Mouse (Mus musculus): ENCODE results near the gene Magi2. TPM values are rescaled to one million over a fixed set of nuclear protein-coding genes. Genes with fewer than 3 reads are reported as not detected.
A peak's percentile ranks its signal among the peaks of the same experiment; 100 is the strongest.

Magi2 gene
- polyA plus RNA-seq, 1 experiment from 2014 or later: 7.3 TPM

DNA sequence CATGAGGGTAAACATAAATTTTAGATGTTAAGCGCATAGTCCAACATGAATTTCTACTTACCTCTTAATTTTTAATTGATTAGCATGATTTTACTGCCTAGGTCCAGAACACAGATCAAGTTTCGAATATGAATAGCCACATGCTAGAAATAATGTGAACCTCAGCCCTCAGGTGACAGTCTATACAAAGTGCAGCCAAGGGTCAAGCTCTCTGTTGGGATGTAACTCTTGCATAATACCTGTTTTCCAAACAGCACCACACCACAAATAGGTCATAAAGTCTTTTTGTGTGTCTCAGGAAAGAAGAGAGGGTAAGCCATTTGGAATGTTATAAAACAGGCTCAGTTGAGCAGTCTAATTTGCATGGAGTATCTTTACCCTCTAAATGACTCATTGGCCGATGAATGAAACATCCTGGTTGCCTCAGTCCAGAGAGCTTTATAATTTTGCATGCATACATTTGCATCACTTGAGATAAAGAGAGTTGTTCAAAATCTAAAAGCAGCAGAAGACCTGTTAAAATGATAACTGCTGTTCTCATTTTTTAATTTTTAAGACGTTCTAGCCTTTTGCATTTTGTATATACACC, 246.1 kb downstream of the Magi2 start:
- Histone ChIP-seq H3K36me3 (ENCODE audit: control insufficient read depth, insufficient read depth, low read length) (no peaks in the 10 kb centered on the region), H3K4me1 (ENCODE audit: control insufficient read depth, insufficient read depth, low read length) (no peaks in the 10 kb centered on the region), H3K4me3 (ENCODE audit: low read depth, low read length) (no peak overlapping the region), H3K27ac (ENCODE audit: low read length) (no peak overlapping the region), H3K9ac (replicated peaks; ENCODE audit: low read depth, low read length) (no peak overlapping the region), H3K9me3 (ENCODE audit: control insufficient read depth, low read depth, low read length) (no peaks in the 10 kb centered on the region), H3K27me3 (ENCODE audit: control insufficient read depth, insufficient read depth, low read length) (no peaks in the 10 kb centered on the region), H3K4me2 (replicated peaks; ENCODE audit: low read depth, low read length) (no peak overlapping the region)
- WGBS: 84% methylated on average over 4 of the region's 4 CpGs
- no peak for ATAC-seq (ENCODE audit: insufficient number of reproducible peaks, insufficient read depth, low FRiP score, low read depth)

DNA sequence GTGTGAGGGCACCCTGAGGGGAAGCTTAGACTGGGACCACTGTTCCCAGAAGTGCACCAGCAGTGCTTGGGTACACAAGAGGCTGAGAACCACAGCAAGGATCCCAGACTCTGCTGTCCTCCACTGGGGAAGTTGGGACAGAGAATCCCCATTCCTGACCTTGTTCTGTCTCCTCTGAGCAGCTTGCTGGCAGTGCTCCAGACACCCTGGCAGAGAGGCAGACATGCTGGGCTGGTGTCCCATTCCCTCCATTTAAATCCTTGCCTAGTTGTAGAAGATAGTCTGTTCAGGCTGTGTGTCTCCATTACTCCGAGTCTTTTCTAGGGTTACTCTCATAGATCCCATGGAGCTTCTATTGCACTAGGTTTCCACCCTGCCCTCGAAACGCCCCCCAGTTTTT, 256.1 kb downstream of the Magi2 start:
- ATAC-seq (ENCODE audit: insufficient number of reproducible peaks, insufficient read depth, low FRiP score, low read depth): no peak

DNA sequence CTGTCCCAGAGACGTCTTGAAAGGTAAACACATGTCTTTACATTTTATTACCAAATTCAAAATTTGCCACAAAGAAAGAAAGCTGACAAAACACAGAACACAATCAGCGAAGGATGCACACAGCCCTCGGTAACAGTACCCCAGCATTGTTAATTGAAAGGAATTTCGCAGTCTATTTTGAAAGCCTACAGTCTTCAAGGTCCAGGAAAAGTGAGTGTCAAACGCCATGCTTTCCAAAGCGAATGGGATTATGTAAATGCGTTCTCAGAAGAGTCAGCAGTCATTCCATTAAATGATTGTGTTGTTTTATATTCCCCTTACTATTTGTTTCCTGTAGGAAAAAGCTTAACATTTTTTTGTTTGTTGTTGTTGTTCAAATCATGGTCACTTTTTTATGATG, 261.1 kb downstream of the Magi2 start:
- H3K4me2 ChIP-seq (replicated peaks; ENCODE audit: low read depth, low read length): no peak overlapping the region
- no peaks in the 10 kb centered on the region for H3K9me3 ChIP-seq (ENCODE audit: control insufficient read depth, low read depth, low read length)
- H3K27ac ChIP-seq (ENCODE audit: low read length): no peak overlapping the region
- H3K27me3 ChIP-seq (ENCODE audit: control insufficient read depth, insufficient read depth, low read length): no peaks in the 10 kb centered on the region
- H3K9ac ChIP-seq (replicated peaks; ENCODE audit: low read depth, low read length): no peak overlapping the region
- H3K36me3 ChIP-seq (ENCODE audit: control insufficient read depth, insufficient read depth, low read length): no peaks in the 10 kb centered on the region
- no peak overlapping the region for H3K4me3 ChIP-seq (ENCODE audit: low read depth, low read length)
- no peaks in the 10 kb centered on the region for H3K4me1 ChIP-seq (ENCODE audit: control insufficient read depth, insufficient read depth, low read length)
- 17% methylated on average over 7 of the region's 7 CpGs for WGBS
- no peak for ATAC-seq (ENCODE audit: insufficient number of reproducible peaks, insufficient read depth, low FRiP score, low read depth)

More for the DNA sequence above, 256.1 kb downstream of the Magi2 start:
- H3K9ac ChIP-seq (replicated peaks; ENCODE audit: low read depth, low read length): no peak overlapping the region
- H3K27me3 ChIP-seq (ENCODE audit: control insufficient read depth, insufficient read depth, low read length): no peaks in the 10 kb centered on the region
- 89% methylated on average over 3 of the region's 3 CpGs for WGBS
- H3K36me3 ChIP-seq (ENCODE audit: control insufficient read depth, insufficient read depth, low read length): no peaks in the 10 kb centered on the region
- H3K27ac ChIP-seq (ENCODE audit: low read length): no peak overlapping the region
- H3K4me3 ChIP-seq (ENCODE audit: low read depth, low read length): no peak overlapping the region
- no peaks in the 10 kb centered on the region for H3K9me3 ChIP-seq (ENCODE audit: control insufficient read depth, low read depth, low read length)
- H3K4me1 ChIP-seq (ENCODE audit: control insufficient read depth, insufficient read depth, low read length): no peaks in the 10 kb centered on the region
- no peak overlapping the region for H3K4me2 ChIP-seq (replicated peaks; ENCODE audit: low read depth, low read length)

DNA sequence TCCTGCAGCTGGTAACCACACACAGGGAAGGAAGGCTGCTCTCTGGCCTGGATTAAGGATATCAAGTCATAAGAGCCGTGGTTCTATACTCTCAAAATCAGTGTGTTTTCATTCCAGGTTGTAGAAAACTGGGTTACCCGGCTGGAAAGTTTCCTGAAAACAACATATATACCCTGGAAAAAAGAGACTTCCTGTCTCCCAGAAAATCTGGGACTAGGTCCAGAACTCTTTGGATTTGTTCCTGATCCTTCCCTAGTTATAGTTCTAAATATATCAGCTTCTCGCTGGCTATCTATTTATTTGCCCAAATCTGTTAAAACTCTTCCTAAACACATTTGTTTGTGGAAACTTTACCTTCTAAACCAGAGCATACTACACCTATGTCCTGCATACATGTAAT, 274.2 kb downstream of the Magi2 start:
- no peak overlapping the region for H3K4me2 ChIP-seq (replicated peaks; ENCODE audit: low read depth, low read length)
- no peak overlapping the region for H3K27ac ChIP-seq (ENCODE audit: low read length)
- H3K27me3 ChIP-seq (ENCODE audit: control insufficient read depth, insufficient read depth, low read length): no peaks in the 10 kb centered on the region
- H3K4me3 ChIP-seq (ENCODE audit: low read depth, low read length): no peak overlapping the region
- no peaks in the 10 kb centered on the region for H3K36me3 ChIP-seq (ENCODE audit: control insufficient read depth, insufficient read depth, low read length)
- H3K4me1 ChIP-seq (ENCODE audit: control insufficient read depth, insufficient read depth, low read length): no peaks in the 10 kb centered on the region
- no peak overlapping the region for H3K9ac ChIP-seq (replicated peaks; ENCODE audit: low read depth, low read length)
- no peak for ATAC-seq (ENCODE audit: insufficient number of reproducible peaks, insufficient read depth, low FRiP score, low read depth)
- H3K9me3 ChIP-seq (ENCODE audit: control insufficient read depth, low read depth, low read length): no peaks in the 10 kb centered on the region
- 65% methylated on average over 3 of the region's 3 CpGs for WGBS

DNA sequence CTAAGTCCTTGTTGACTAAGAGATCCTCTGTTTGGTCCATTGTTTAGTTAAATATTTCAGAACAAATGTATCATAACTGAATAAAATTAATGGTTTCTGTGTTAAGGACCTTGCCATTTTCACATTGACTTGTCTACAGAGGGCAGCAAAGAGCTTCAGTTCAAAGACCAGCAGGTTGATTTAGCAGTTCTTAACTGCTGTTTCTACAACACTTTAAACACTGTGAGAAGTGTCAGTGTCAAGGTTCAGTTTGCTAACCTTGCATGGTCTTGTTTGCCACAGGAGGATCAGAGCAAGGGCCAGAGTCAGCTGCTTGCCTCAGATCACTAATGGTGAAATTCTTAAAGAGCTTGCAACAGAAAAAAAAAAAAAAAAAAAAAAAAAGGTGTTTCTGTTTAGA, 295.3 kb downstream of the Magi2 start:
- H3K27me3 ChIP-seq (ENCODE audit: control insufficient read depth, insufficient read depth, low read length): no peaks in the 10 kb centered on the region
- no peak overlapping the region for H3K4me3 ChIP-seq (ENCODE audit: low read depth, low read length)
- H3K9ac ChIP-seq (replicated peaks; ENCODE audit: low read depth, low read length): no peak overlapping the region
- H3K27ac ChIP-seq (ENCODE audit: low read length): no peak overlapping the region
- no peaks in the 10 kb centered on the region for H3K9me3 ChIP-seq (ENCODE audit: control insufficient read depth, low read depth, low read length)
- peak; percentile 61; the same call in 1 of the 2 replicates for ATAC-seq (ENCODE audit: insufficient number of reproducible peaks, insufficient read depth, low FRiP score, low read depth)
- H3K4me2 ChIP-seq (replicated peaks; ENCODE audit: low read depth, low read length): no peak overlapping the region
- H3K4me1 ChIP-seq (ENCODE audit: control insufficient read depth, insufficient read depth, low read length): no peaks in the 10 kb centered on the region
- H3K36me3 ChIP-seq (ENCODE audit: control insufficient read depth, insufficient read depth, low read length): no peaks in the 10 kb centered on the region

DNA sequence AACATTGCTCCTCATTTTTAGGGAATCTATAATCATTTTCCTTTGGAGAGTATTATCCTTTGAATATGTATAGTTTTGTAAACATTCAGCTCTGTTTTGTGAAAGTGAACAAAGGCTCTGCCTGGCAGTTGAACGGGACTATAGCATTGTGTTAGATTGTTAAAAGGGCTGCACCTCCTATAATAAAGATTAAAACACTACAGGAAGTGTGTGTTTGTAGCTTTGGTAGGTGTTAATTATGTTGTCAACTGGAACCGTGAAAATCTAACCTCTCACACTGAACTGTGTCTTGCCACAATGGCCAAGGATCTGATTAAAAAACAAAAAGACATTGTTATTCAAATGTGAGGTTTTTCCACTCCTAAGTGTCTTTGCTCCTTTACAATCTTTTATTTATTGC, 312.5 kb downstream of the Magi2 start:
- WGBS: 29% methylated on average over 2 of the region's 2 CpGs
- H3K9ac ChIP-seq (replicated peaks; ENCODE audit: low read depth, low read length): no peak overlapping the region
- no peaks in the 10 kb centered on the region for H3K9me3 ChIP-seq (ENCODE audit: control insufficient read depth, low read depth, low read length)

DNA sequence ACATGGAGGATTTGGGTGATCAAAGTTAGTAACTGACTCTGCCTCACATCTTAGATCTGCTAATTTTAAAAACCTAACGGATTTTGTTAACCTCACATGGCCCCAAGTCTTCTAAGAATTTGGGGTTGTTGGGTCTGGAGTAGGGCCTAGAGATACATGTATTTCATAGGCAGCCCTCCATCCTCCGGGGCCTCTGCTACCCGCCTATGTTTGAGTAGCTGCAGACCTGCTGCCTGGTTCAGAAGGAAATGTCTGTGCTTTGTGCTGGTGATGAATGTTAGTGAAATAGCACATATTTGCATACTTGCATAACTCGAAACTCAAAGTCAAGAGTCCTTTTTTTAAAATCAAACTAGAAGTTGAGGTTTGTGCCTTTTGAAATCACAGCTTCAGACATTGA, 319.6 kb downstream of the Magi2 start:
- H3K4me3 ChIP-seq (ENCODE audit: low read depth, low read length): no peak overlapping the region
- no peak overlapping the region for H3K9ac ChIP-seq (replicated peaks; ENCODE audit: low read depth, low read length)
- 61% methylated on average over 4 of the region's 4 CpGs for WGBS
- H3K4me2 ChIP-seq (replicated peaks; ENCODE audit: low read depth, low read length): no peak overlapping the region
- no peaks in the 10 kb centered on the region for H3K4me1 ChIP-seq (ENCODE audit: control insufficient read depth, insufficient read depth, low read length)
- H3K27ac ChIP-seq (ENCODE audit: low read length): no peak overlapping the region
- no peaks in the 10 kb centered on the region for H3K9me3 ChIP-seq (ENCODE audit: control insufficient read depth, low read depth, low read length)
- no peak for ATAC-seq (ENCODE audit: insufficient number of reproducible peaks, insufficient read depth, low FRiP score, low read depth)
- H3K36me3 ChIP-seq (ENCODE audit: control insufficient read depth, insufficient read depth, low read length): no peaks in the 10 kb centered on the region
- no peaks in the 10 kb centered on the region for H3K27me3 ChIP-seq (ENCODE audit: control insufficient read depth, insufficient read depth, low read length)

More for the DNA sequence above, 312.5 kb downstream of the Magi2 start:
- ATAC-seq (ENCODE audit: insufficient number of reproducible peaks, insufficient read depth, low FRiP score, low read depth): no peak
- Histone ChIP-seq H3K4me3 (ENCODE audit: low read depth, low read length) (no peak overlapping the region), H3K4me2 (replicated peaks; ENCODE audit: low read depth, low read length) (no peak overlapping the region), H3K27ac (ENCODE audit: low read length) (no peak overlapping the region), H3K36me3 (ENCODE audit: control insufficient read depth, insufficient read depth, low read length) (no peaks in the 10 kb centered on the region), H3K27me3 (ENCODE audit: control insufficient read depth, insufficient read depth, low read length) (no peaks in the 10 kb centered on the region), H3K4me1 (ENCODE audit: control insufficient read depth, insufficient read depth, low read length) (no peaks in the 10 kb centered on the region)

DNA sequence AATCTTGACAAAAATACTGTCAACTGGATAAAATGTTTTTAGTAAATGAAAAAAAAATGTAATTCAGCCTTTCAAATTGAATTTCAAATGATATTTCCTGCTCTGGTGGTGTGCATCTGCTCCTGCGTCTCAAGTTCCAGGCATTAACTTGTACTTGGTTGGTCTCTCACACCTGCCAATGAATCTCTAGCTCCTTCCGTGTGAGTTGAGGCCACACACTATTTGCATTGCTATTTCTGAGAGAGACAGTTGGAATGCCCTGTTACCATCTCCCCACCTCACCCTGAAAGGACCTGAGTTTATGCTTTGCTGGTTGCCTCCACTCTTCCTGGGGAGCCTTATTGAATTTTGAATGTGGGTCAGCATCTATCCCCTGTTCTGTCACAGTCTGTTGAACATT, 320.1 kb downstream of the Magi2 start:
- H3K4me2 ChIP-seq (replicated peaks; ENCODE audit: low read depth, low read length): no peak overlapping the region
- H3K4me3 ChIP-seq (ENCODE audit: low read depth, low read length): no peak overlapping the region
- H3K36me3 ChIP-seq (ENCODE audit: control insufficient read depth, insufficient read depth, low read length): no peaks in the 10 kb centered on the region
- no peaks in the 10 kb centered on the region for H3K4me1 ChIP-seq (ENCODE audit: control insufficient read depth, insufficient read depth, low read length)
- ATAC-seq (ENCODE audit: insufficient number of reproducible peaks, insufficient read depth, low FRiP score, low read depth): no peak
- H3K9me3 ChIP-seq (ENCODE audit: control insufficient read depth, low read depth, low read length): no peaks in the 10 kb centered on the region
- no peaks in the 10 kb centered on the region for H3K27me3 ChIP-seq (ENCODE audit: control insufficient read depth, insufficient read depth, low read length)
- no peak overlapping the region for H3K27ac ChIP-seq (ENCODE audit: low read length)
- no peak overlapping the region for H3K9ac ChIP-seq (replicated peaks; ENCODE audit: low read depth, low read length)
- WGBS: 54% methylated on average over 2 of the region's 2 CpGs

DNA sequence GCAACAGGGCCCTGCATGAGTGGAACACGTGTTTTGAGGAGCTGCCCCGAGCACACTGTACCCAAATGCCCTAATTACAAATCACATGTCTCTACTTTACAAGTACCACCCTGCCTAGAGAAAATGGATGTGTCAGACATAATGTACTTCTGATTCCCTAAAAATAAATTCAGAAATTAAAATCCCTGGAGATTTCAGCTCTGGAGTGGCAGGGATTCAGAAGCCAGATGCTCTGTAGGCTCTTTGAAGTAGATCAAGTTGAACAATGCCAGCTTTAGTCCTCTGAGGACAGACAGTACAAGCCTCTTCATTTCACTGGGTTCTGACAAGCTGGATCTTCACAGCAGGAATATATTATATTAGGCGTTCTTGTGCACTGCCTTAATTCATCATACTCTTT, 326.7 kb downstream of the Magi2 start:
- Histone ChIP-seq H3K4me2 (replicated peaks; ENCODE audit: low read depth, low read length) (no peak overlapping the region), H3K36me3 (ENCODE audit: control insufficient read depth, insufficient read depth, low read length) (no peaks in the 10 kb centered on the region), H3K9me3 (ENCODE audit: control insufficient read depth, low read depth, low read length) (no peaks in the 10 kb centered on the region), H3K27ac (ENCODE audit: low read length) (no peak overlapping the region), H3K4me1 (ENCODE audit: control insufficient read depth, insufficient read depth, low read length) (no peaks in the 10 kb centered on the region), H3K9ac (replicated peaks; ENCODE audit: low read depth, low read length) (no peak overlapping the region), H3K27me3 (ENCODE audit: control insufficient read depth, insufficient read depth, low read length) (no peaks in the 10 kb centered on the region), H3K4me3 (ENCODE audit: low read depth, low read length) (no peak overlapping the region)
- WGBS: 76% methylated on average over 3 of the region's 3 CpGs
- no peak for ATAC-seq (ENCODE audit: insufficient number of reproducible peaks, insufficient read depth, low FRiP score, low read depth)

Data from stomach, embryonic 14.5 days (tissue).